Comparison of ENCODE assay signal across 7 mouse cellular contexts in genomic region chr10:62886799-62887591, GRCm38 (mm10). TPM values are rescaled to one million over a fixed set of nuclear protein-coding genes. Genes with fewer than 3 reads are reported as not detected.
DNase-seq lines count a peak whose midpoint lies in the region; ATAC-seq and TF ChIP-seq lines count a peak whose summit lies in the region.

No protein-coding gene starts in this region.

- DNase-seq in Patski (ENCODE audit: low read depth, low spot score), result no peak
- DNase-seq in forebrain, embryonic 11.5 days (ENCODE audit: low spot score), result peak; percentile 90
- DNase-seq in hindbrain, embryonic 10.5 days (ENCODE audit: low spot score), result peak; percentile 93
- DNase-seq in midbrain, embryonic 14.5 days, result peak; percentile 74
- DNase-seq in thymus, postnatal 0 days (ENCODE audit: low spot score), result peak; percentile 27

- TF ChIP-seq CTCF in Patski (IDR thresholded peaks at IDR 0.05), result no peak

- no peaks in the 10 kb centered on the region for H3K27me3 ChIP-seq in Patski
- H3K27me3 ChIP-seq in forebrain, embryonic 11.5 days (ENCODE audit: control insufficient read depth, insufficient read depth, low read length), result no peaks in the 10 kb centered on the region
- peaks cover 20% of the 10 kb centered on the region for H3K27me3 ChIP-seq in hindbrain, embryonic 10.5 days (ENCODE audit: insufficient read depth, poor library complexity, severe bottlenecking)
- no peaks in the 10 kb centered on the region for H3K27me3 ChIP-seq in limb, embryonic 12.5 days
- peaks cover 7% of the 10 kb centered on the region; the same call in 1 of the 2 replicates for H3K27me3 ChIP-seq in midbrain, embryonic 14.5 days (ENCODE audit: control insufficient read depth, insufficient read depth, low read length)

- H3K4me3 ChIP-seq in brown adipose tissue, adult 24 weeks (ENCODE audit: insufficient read depth, low read depth, low read length), result peak overlapping the region; percentile 50
- H3K4me3 ChIP-seq in forebrain, embryonic 11.5 days (ENCODE audit: low read depth, low read length), result peak overlapping the region; percentile 72
- H3K4me3 ChIP-seq in hindbrain, embryonic 10.5 days, result peak overlapping the region; percentile 85
- H3K4me3 ChIP-seq in limb, embryonic 12.5 days (replicated peaks), result peak overlapping the region; percentile 72
- peak overlapping the region; percentile 50 for H3K4me3 ChIP-seq in midbrain, embryonic 14.5 days (replicated peaks; ENCODE audit: low read depth, low read length)

- H3K9ac ChIP-seq in forebrain, embryonic 11.5 days (ENCODE audit: low read length), result peak overlapping the region; percentile 71
- peak overlapping the region; percentile 83 for H3K9ac ChIP-seq in limb, embryonic 12.5 days (replicated peaks)
- H3K9ac ChIP-seq in midbrain, embryonic 14.5 days (replicated peaks; ENCODE audit: low read length), result peak overlapping the region; percentile 54

- H3K9me3 ChIP-seq in forebrain, embryonic 11.5 days (ENCODE audit: control insufficient read depth, low read length), result no peaks in the 10 kb centered on the region
- no peaks in the 10 kb centered on the region for H3K9me3 ChIP-seq in hindbrain, embryonic 10.5 days
- no peaks in the 10 kb centered on the region for H3K9me3 ChIP-seq in limb, embryonic 12.5 days
- no peaks in the 10 kb centered on the region for H3K9me3 ChIP-seq in midbrain, embryonic 14.5 days (ENCODE audit: control insufficient read depth, low read length)

- no peak overlapping the region for H3K27ac ChIP-seq in brown adipose tissue, adult 24 weeks (replicated peaks; ENCODE audit: low read depth, low read length)
- H3K27ac ChIP-seq in forebrain, embryonic 11.5 days (ENCODE audit: low read depth, low read length), result no peak overlapping the region
- peak overlapping the region; percentile 89 for H3K27ac ChIP-seq in hindbrain, embryonic 10.5 days
- H3K27ac ChIP-seq in limb, embryonic 12.5 days, result peak overlapping the region; percentile 83
- H3K27ac ChIP-seq in midbrain, embryonic 14.5 days (replicated peaks; ENCODE audit: low read depth, low read length), result no peak overlapping the region

- H3K4me2 ChIP-seq in forebrain, embryonic 11.5 days (ENCODE audit: low read depth, low read length, severe bottlenecking), result peak overlapping the region; percentile 97
- H3K4me2 ChIP-seq in limb, embryonic 12.5 days, result peak overlapping the region; percentile 88
- H3K4me2 ChIP-seq in midbrain, embryonic 14.5 days (ENCODE audit: low read length), result peak overlapping the region; percentile 96

- no peaks in the 10 kb centered on the region for H3K4me1 ChIP-seq in brown adipose tissue, adult 24 weeks (ENCODE audit: control insufficient read depth, insufficient read depth, insufficient read length, low read length)
- 0 out of 2 replicates have a peak, but pooled peaks cover 3% of the 10 kb centered on the region for H3K4me1 ChIP-seq in forebrain, embryonic 11.5 days (replicated peaks; ENCODE audit: control insufficient read depth, insufficient read depth, low read length)
- peaks cover 22% of the 10 kb centered on the region for H3K4me1 ChIP-seq in hindbrain, embryonic 10.5 days (replicated peaks)
- H3K4me1 ChIP-seq in limb, embryonic 12.5 days (replicated peaks), result peaks cover 9% of the 10 kb centered on the region
- H3K4me1 ChIP-seq in midbrain, embryonic 14.5 days (ENCODE audit: control insufficient read depth, insufficient read depth, low read length), result peaks cover 17% of the 10 kb centered on the region; the same call in 1 of the 2 replicates

- in situ Hi-C loops in Patski (cut with MboI; ENCODE audit: low pct_unique_long_range_greater_than_20kb), result no loop called here

- WGBS in forebrain, embryonic 11.5 days, result under 1% methylated on average over 56 of the region's 56 CpGs
- WGBS in hindbrain, embryonic 10.5 days, result under 1% methylated on average over 56 of the region's 56 CpGs
- WGBS in limb, embryonic 12.5 days, result under 1% methylated on average over 52 of the region's 56 CpGs
- under 1% methylated on average over 56 of the region's 56 CpGs for WGBS in midbrain, embryonic 14.5 days

- POLR2A ChIA-PET in Patski (lab: Charles Lee), result interaction anchor here (0.5 to 1.7 kb wide), 3 partner anchors 22 to 162 kb away, joined by 3 to 5 read pairs (median 5); no protein-coding TSS in a partner anchor

- CTCF ChIA-PET in Patski (lab: Charles Lee), result interaction anchor here (0.8 to 1.4 kb wide), 3 partner anchors 9 to 19 kb away, joined by 3 read pairs; no protein-coding TSS in a partner anchor

- peak; percentile 61 for ATAC-seq in Patski
- ATAC-seq in forebrain, embryonic 11.5 days (replicated peaks; ENCODE audit: low FRiP score), result peak; percentile 88
- ATAC-seq in limb, embryonic 12.5 days (ENCODE audit: insufficient number of reproducible peaks, insufficient read depth, low FRiP score, low TSS enrichment, low read depth), result peak; percentile 74
- ATAC-seq in midbrain, embryonic 14.5 days (ENCODE audit: low FRiP score, low TSS enrichment), result peak; percentile 69; the same call in 1 of the 2 replicates

- no peaks in the 10 kb centered on the region for H3K36me3 ChIP-seq in forebrain, embryonic 11.5 days (ENCODE audit: control insufficient read depth, insufficient read depth, low read length)
- no peaks in the 10 kb centered on the region for H3K36me3 ChIP-seq in hindbrain, embryonic 10.5 days
- H3K36me3 ChIP-seq in limb, embryonic 12.5 days, result no peaks in the 10 kb centered on the region
- H3K36me3 ChIP-seq in midbrain, embryonic 14.5 days (ENCODE audit: control insufficient read depth, insufficient read depth, low read length), result no peaks in the 10 kb centered on the region

RNA-seq across cellular contexts. Expression of gene Tet1, which starts 21.8 kb away (rescaled TPM):
- 1.5 TPM for polyA plus RNA-seq in Patski (2021)
- 0.12 and 0.50 TPM in 2 replicates for polyA plus RNA-seq in brown adipose tissue, adult 24 weeks (2012; ENCODE audit: insufficient read depth, insufficient read length, missing spikeins)
- polyA plus RNA-seq in forebrain, embryonic 11.5 days (2014; fragmentation: Nextera tagmentation; extraction: Ambion mirVana), result 37.8 and 39.7 TPM in 2 replicates
- polyA plus RNA-seq in hindbrain, embryonic 10.5 days (2016; fragmentation: Nextera tagmentation; extraction: Ambion mirVana), result 26.7 and 27.5 TPM in 2 replicates
- 28.7 and 39.6 TPM in 2 replicates for polyA plus RNA-seq in limb, embryonic 12.5 days (2016; fragmentation: Nextera tagmentation; extraction: Ambion mirVana)
- 35.9 and 44.3 TPM in 2 replicates for polyA plus RNA-seq in midbrain, embryonic 14.5 days (2014; fragmentation: Nextera tagmentation; extraction: Ambion mirVana)
- polyA plus RNA-seq in thymus, postnatal 0 days (2015; fragmentation: Nextera tagmentation; extraction: Ambion mirVana), result 11.6 and 14.5 TPM in 2 replicates

RNA-seq across cellular contexts. Expression of gene Slc25a16, which starts 33.4 kb away (rescaled TPM):
- 27.4 TPM for polyA plus RNA-seq in Patski (2021)
- polyA plus RNA-seq in brown adipose tissue, adult 24 weeks (2012; ENCODE audit: insufficient read depth, insufficient read length, missing spikeins), result 38.1 and 43.0 TPM in 2 replicates
- 12.6 TPM in 2 replicates for polyA plus RNA-seq in forebrain, embryonic 11.5 days (2014; fragmentation: Nextera tagmentation; extraction: Ambion mirVana)
- polyA plus RNA-seq in hindbrain, embryonic 10.5 days (2016; fragmentation: Nextera tagmentation; extraction: Ambion mirVana), result 9.3 and 9.6 TPM in 2 replicates
- polyA plus RNA-seq in limb, embryonic 12.5 days (2016; fragmentation: Nextera tagmentation; extraction: Ambion mirVana), result 10.9 and 11.5 TPM in 2 replicates
- 15.3 and 17.9 TPM in 2 replicates for polyA plus RNA-seq in midbrain, embryonic 14.5 days (2014; fragmentation: Nextera tagmentation; extraction: Ambion mirVana)
- polyA plus RNA-seq in thymus, postnatal 0 days (2015; fragmentation: Nextera tagmentation; extraction: Ambion mirVana), result 13.7 and 16.5 TPM in 2 replicates

RNA-seq across cellular contexts. Expression of gene Dna2, which starts 59.8 kb away (rescaled TPM):
- polyA plus RNA-seq in Patski (2021), result 8.3 TPM
- polyA plus RNA-seq in brown adipose tissue, adult 24 weeks (2012; ENCODE audit: insufficient read depth, insufficient read length, missing spikeins), result 0.28 and 0.88 TPM in 2 replicates
- 31.6 and 33.1 TPM in 2 replicates for polyA plus RNA-seq in forebrain, embryonic 11.5 days (2014; fragmentation: Nextera tagmentation; extraction: Ambion mirVana)
- polyA plus RNA-seq in hindbrain, embryonic 10.5 days (2016; fragmentation: Nextera tagmentation; extraction: Ambion mirVana), result 21.0 and 32.2 TPM in 2 replicates
- polyA plus RNA-seq in limb, embryonic 12.5 days (2016; fragmentation: Nextera tagmentation; extraction: Ambion mirVana), result 28.2 and 32.3 TPM in 2 replicates
- polyA plus RNA-seq in midbrain, embryonic 14.5 days (2014; fragmentation: Nextera tagmentation; extraction: Ambion mirVana), result 3.2 and 5.8 TPM in 2 replicates
- polyA plus RNA-seq in thymus, postnatal 0 days (2015; fragmentation: Nextera tagmentation; extraction: Ambion mirVana), result 21.1 and 21.7 TPM in 2 replicates

Comparison
In these comparisons a context has a peak if more than half of its experiments do, and no peak if none do; other contexts are left out.
1. H3K27ac ChIP-seq: peak in hindbrain, embryonic 10.5 days (single experiment) and limb, embryonic 12.5 days (single experiment); none in brown adipose tissue, adult 24 weeks (single experiment), forebrain, embryonic 11.5 days (single experiment) and midbrain, embryonic 14.5 days (single experiment).
2. Peak in every context shown above with its lines, with median percentiles within 50 percentile points of each other: ATAC-seq, H3K4me3 ChIP-seq, H3K4me2 ChIP-seq and H3K9ac ChIP-seq.